12 mouse cellular contexts compared by ENCODE assay signal in the genomic region with DNA sequence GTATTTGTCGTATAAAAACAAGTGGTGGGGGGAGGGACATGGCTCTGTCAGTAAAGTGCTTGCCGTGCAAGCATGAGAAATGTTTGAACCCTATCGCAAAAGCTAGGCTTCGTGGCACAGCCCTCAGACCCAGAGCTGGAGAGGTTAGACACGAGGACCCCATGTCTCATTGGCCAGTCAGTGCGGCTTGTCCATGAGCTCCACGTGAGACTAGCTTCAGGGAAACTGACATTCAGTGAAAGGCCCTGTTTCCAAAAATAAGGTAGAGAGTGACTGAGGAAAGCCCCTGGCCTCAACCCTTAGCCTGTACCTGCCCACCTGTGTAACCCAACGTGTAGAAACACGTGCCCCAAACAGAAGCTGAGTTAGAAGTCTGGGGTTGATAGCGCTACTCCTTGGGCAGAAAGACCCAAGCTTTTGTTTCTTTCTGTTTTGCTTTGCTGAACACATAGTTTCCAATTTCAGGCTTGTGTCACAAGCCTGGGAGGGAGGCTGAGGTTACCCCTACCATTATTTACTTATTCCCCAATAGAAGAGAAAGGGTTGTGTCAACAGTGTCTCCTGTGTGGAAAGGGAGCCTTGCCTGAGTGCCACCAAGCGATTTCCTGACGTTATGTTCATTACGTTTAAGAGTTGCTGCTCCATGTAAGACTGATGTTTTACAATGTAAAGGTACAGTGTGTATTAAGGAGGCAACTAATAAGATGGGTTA. TPM values are rescaled to one million over a fixed set of nuclear protein-coding genes. Genes with fewer than 3 reads are reported as not detected.
DNase-seq lines count a peak whose midpoint lies in the region; ATAC-seq lines count a peak whose summit lies in the region.
"Had no signal": no experiment of that assay in that cellular context is flagged by ENCODE, and none has a peak within 500 bp of the region (broad histone marks: within the 10 kb centered on the region; RNA-seq: fewer than 3 reads in every experiment).

No protein-coding gene starts in this region.

- H3K4me1 ChIP-seq in heart, embryonic 10.5 days = 0 out of 2 replicates have a peak, but pooled peaks cover 5% of the 10 kb centered on the region
- peaks cover 63% of the 10 kb centered on the region for H3K4me1 ChIP-seq in megakaryocyte, embryonic 14.5 days
- peaks cover 21% of the 10 kb centered on the region for H3K4me1 ChIP-seq in liver, embryonic 15.5 days (replicated peaks)
- H3K4me1 ChIP-seq: forebrain, embryonic 13.5 days had no signal

- DNase-seq in heart, embryonic 10.5 days (ENCODE audit: low spot score) = peak; percentile 58
- no peak for DNase-seq in heart, postnatal 25 days (ENCODE audit: low spot score)
- peak; percentile 48 for DNase-seq in thymus, postnatal 36 days
- DNase-seq in left cerebral cortex, postnatal 25 days (ENCODE audit: low spot score in 2 of 2) = no peak
- DNase-seq in testis, postnatal 10 days (ENCODE audit: low spot score) = no peak
- DNase-seq: cerebellum, adult 18-20 months had no signal

- H3K4me2 ChIP-seq in liver, embryonic 15.5 days = peak overlapping the region; percentile 43; the same call in 1 of the 2 replicates
- H3K4me2 ChIP-seq: forebrain, embryonic 13.5 days; limb, embryonic 12.5 days had no signal

- no peak for ATAC-seq in megakaryocyte, adult 5-6 weeks (ENCODE audit: poor library complexity, severe bottlenecking)
- no peak for ATAC-seq in liver, embryonic 15.5 days (ENCODE audit: insufficient read depth)
- ATAC-seq: forebrain, embryonic 13.5 days had no signal

- peaks cover 9% of the 10 kb centered on the region; the same call in 1 of the 2 replicates for H3K36me3 ChIP-seq in heart, embryonic 10.5 days
- peaks cover 60% of the 10 kb centered on the region for H3K36me3 ChIP-seq in megakaryocyte, embryonic 14.5 days (replicated peaks; ENCODE audit: low read length)
- no peaks in the 10 kb centered on the region for H3K36me3 ChIP-seq in liver, embryonic 15.5 days (replicated peaks)

- intact Hi-C loops in heart, postnatal 25 days (cut with DNase I) = no loop called here
- intact Hi-C loops in left cerebral cortex, postnatal 25 days (cut with DNase I) = no loop called here

- H3K27me3 ChIP-seq in heart, embryonic 10.5 days (ENCODE audit: insufficient read depth, poor library complexity, severe bottlenecking) = no peaks in the 10 kb centered on the region
- no peaks in the 10 kb centered on the region for H3K27me3 ChIP-seq in megakaryocyte, embryonic 14.5 days (replicated peaks)
- no peaks in the 10 kb centered on the region for H3K27me3 ChIP-seq in liver, embryonic 15.5 days
- H3K27me3 ChIP-seq: forebrain, embryonic 13.5 days; limb, embryonic 12.5 days had no signal

- no peak overlapping the region for H3K9ac ChIP-seq in liver, embryonic 15.5 days
- H3K9ac ChIP-seq: forebrain, embryonic 13.5 days; limb, embryonic 12.5 days had no signal

- H3K27ac ChIP-seq in heart, embryonic 10.5 days = 0 out of 2 replicates have a peak overlapping the region, but pooled peaks have one; percentile 29
- peak overlapping the region; percentile 25; the same call in 1 of the 2 replicates for H3K27ac ChIP-seq in liver, embryonic 15.5 days (replicated peaks)
- H3K27ac ChIP-seq: forebrain, embryonic 13.5 days; limb, embryonic 12.5 days had no signal

- 80% methylated on average over 13 of the region's 13 CpGs for WGBS in heart, embryonic 10.5 days
- 54% methylated on average over 13 of the region's 13 CpGs for WGBS in liver, embryonic 15.5 days (ENCODE audit: insufficient replicate concordance)

- no peaks in the 10 kb centered on the region for H3K9me3 ChIP-seq in heart, embryonic 10.5 days
- H3K9me3 ChIP-seq in megakaryocyte, embryonic 14.5 days = no peaks in the 10 kb centered on the region
- H3K9me3 ChIP-seq in liver, embryonic 15.5 days (replicated peaks) = no peaks in the 10 kb centered on the region
- H3K9me3 ChIP-seq: forebrain, embryonic 13.5 days; limb, embryonic 12.5 days had no signal

- no peak overlapping the region for H3K4me3 ChIP-seq in heart, embryonic 10.5 days
- H3K4me3 ChIP-seq in megakaryocyte, embryonic 14.5 days (replicated peaks) = peak overlapping the region; percentile 34
- H3K4me3 ChIP-seq in liver, embryonic 15.5 days (replicated peaks) = no peak overlapping the region
- H3K4me3 ChIP-seq: forebrain, embryonic 13.5 days; limb, embryonic 12.5 days; myocyte had no signal

RNA-seq across cellular contexts. Expression of gene D16Ertd472e, which starts 12.2 kb away (rescaled TPM):
- 9.1 and 13.6 TPM in 2 replicates for polyA plus RNA-seq in heart, embryonic 10.5 days (2016; fragmentation: Nextera tagmentation; extraction: Ambion mirVana)
- total RNA-seq in heart, postnatal 25 days (2021) = 1 to 10 TPM; 4.2 to 4.9 TPM
- 14.9 and 19.1 TPM in 2 replicates for polyA plus RNA-seq in megakaryocyte, embryonic 14.5 days (2012; ENCODE audit: insufficient read depth, low replicate concordance)
- total RNA-seq in megakaryocyte, adult 5-6 weeks (2015) = 10.9 and 15.6 TPM in 2 replicates
- 16.5 and 17.8 TPM in 2 replicates for total RNA-seq in megakaryocyte, adult 5-6 weeks (2017)
- polyA plus RNA-seq in liver, embryonic 15.5 days (2015; fragmentation: Nextera tagmentation; extraction: Ambion mirVana) = 3.5 and 4.0 TPM in 2 replicates
- 1 to 10 TPM; 7.0 to 7.6 TPM for total RNA-seq in left cerebral cortex, postnatal 25 days (2021)

Comparison
In these comparisons a context has a peak if more than half of its experiments do, and no peak if none do; other contexts are left out.
1. DNase-seq: peak in heart, embryonic 10.5 days (single experiment) and thymus, postnatal 36 days (2 of 2); none in heart, postnatal 25 days (single experiment), left cerebral cortex, postnatal 25 days (0 of 2) and testis, postnatal 10 days (single experiment).